Mouse (Mus musculus) embryonic fibroblast, embryonic 13.5 days (primary cell): ENCODE results near the gene Iqsec1.

Experiments used
- CTCF ChIP-seq: IDR thresholded peaks from 2 replicates; pipeline ENCODE4 v1.5.1; 2011; ENCODE audit warnings: mild to moderate bottlenecking, control low read depth, low read length, moderate library complexity, borderline replicate concordance; ENCODE audit not compliant: insufficient read depth
- POLR2A ChIP-seq: IDR thresholded peaks from 2 replicates; pipeline ENCODE4 v1.6.1; 2011; ENCODE audit warnings: low read depth, mild to moderate bottlenecking, control low read depth, low read length, moderate library complexity

DNA sequence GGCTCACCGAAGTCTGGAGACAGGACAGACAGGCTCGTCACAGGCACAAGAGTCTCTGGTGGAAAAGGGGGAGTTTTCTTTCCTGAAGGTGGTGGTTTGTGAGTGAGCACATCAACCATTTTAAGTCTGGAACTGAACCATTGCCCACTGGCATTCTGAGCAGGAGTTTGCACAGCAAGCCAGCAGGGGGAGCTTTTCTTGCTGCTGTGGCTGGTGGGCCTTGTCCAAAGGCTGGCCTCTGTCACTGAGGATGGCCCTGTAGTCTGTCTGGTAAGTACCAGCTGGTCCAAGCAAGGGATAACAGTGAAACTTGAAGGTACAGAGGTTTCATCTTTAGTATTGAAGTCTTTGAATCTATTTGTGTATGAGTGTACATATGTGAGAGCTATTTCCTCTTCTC, 334.7 kb downstream of the Iqsec1 start:
- TF ChIP-seq CTCF (peak; percentile 43; the same call in 1 of the 2 replicates), POLR2A (no peak)
